Mouse (Mus musculus): ENCODE measurements around the gene Agbl4.
A peak's percentile ranks its signal among the peaks of the same experiment; 100 is the strongest.

- TF ChIP-seq CTCF (IDR thresholded peaks at IDR 0.05; ENCODE audit: control insufficient read depth, insufficient read depth, insufficient replicate concordance, low read depth, low read length) (peak; percentile 77; the same call in 1 of the 2 replicates), POLR2A (IDR thresholded peaks at IDR 0.05; ENCODE audit: control insufficient read depth, low read depth, low read length) (no peak)
Observed at GRCm38 (mm10) chr4:111686951-111687350, 1289.5 kb downstream of the Agbl4 start.

Measured in testis, adult 2 months (tissue).